8 mouse cellular contexts compared by ENCODE assay signal in genomic region chr10:80180823-80181222, GRCm38 (mm10). TPM values are rescaled to one million over a fixed set of nuclear protein-coding genes. Genes with fewer than 3 reads are reported as not detected.
DNase-seq lines count a peak whose midpoint lies in the region; ATAC-seq lines count a peak whose summit lies in the region.

No protein-coding gene starts in this region.

- no peak for DNase-seq in kidney, adult 8-10 months
- no peak for DNase-seq in forebrain, embryonic 10.5 days (ENCODE audit: extremely low spot score, low spot score)
- DNase-seq in right cerebral cortex, postnatal 4 days = no peak
- DNase-seq in right cerebral cortex, postnatal 25 days = no peak
- no peak for DNase-seq in lung, adult 18-20 months

- peak overlapping the region; percentile 71 for H3K4me2 ChIP-seq in kidney, embryonic 16.5 days (replicated peaks; ENCODE audit: low read depth, low read length)
- peak overlapping the region; percentile 83 for H3K4me2 ChIP-seq in hindbrain, embryonic 15.5 days
- peak overlapping the region; percentile 72 for H3K4me2 ChIP-seq in midbrain, embryonic 15.5 days

- H3K4me3 ChIP-seq in kidney, embryonic 16.5 days (ENCODE audit: low read length) = peak overlapping the region; percentile 53; the same call in 1 of the 2 replicates
- H3K4me3 ChIP-seq in forebrain, embryonic 10.5 days = peak overlapping the region; percentile 92
- H3K4me3 ChIP-seq in hindbrain, embryonic 15.5 days = peak overlapping the region; percentile 83
- peak overlapping the region; percentile 87 for H3K4me3 ChIP-seq in midbrain, embryonic 15.5 days

- H3K27ac ChIP-seq in kidney, embryonic 16.5 days (ENCODE audit: low read length) = no peak overlapping the region
- peak overlapping the region; percentile 90 for H3K27ac ChIP-seq in forebrain, embryonic 10.5 days
- no peak overlapping the region for H3K27ac ChIP-seq in hindbrain, embryonic 15.5 days (replicated peaks)
- peak overlapping the region; percentile 35 for H3K27ac ChIP-seq in midbrain, embryonic 15.5 days

- H3K9ac ChIP-seq in kidney, embryonic 16.5 days (replicated peaks; ENCODE audit: low read length) = peak overlapping the region; percentile 75
- H3K9ac ChIP-seq in hindbrain, embryonic 15.5 days = peak overlapping the region; percentile 81
- H3K9ac ChIP-seq in midbrain, embryonic 15.5 days = peak overlapping the region; percentile 88

- H3K4me1 ChIP-seq in kidney, embryonic 16.5 days (ENCODE audit: insufficient read depth, low read length) = peaks cover 15% of the 10 kb centered on the region
- peaks cover 67% of the 10 kb centered on the region for H3K4me1 ChIP-seq in forebrain, embryonic 10.5 days
- peaks cover 30% of the 10 kb centered on the region for H3K4me1 ChIP-seq in hindbrain, embryonic 15.5 days (replicated peaks)
- H3K4me1 ChIP-seq in midbrain, embryonic 15.5 days = peaks cover 47% of the 10 kb centered on the region

- no peak for ATAC-seq in kidney, embryonic 16.5 days (ENCODE audit: low FRiP score, low TSS enrichment)
- ATAC-seq in hindbrain, embryonic 15.5 days (ENCODE audit: low FRiP score, low read depth) = no peak
- ATAC-seq in midbrain, embryonic 15.5 days (replicated peaks) = no peak

- peaks cover 3% of the 10 kb centered on the region; the same call in 1 of the 2 replicates for H3K36me3 ChIP-seq in kidney, embryonic 16.5 days (ENCODE audit: insufficient read depth, low read length)
- H3K36me3 ChIP-seq in forebrain, embryonic 10.5 days (replicated peaks) = peaks cover 40% of the 10 kb centered on the region
- H3K36me3 ChIP-seq in hindbrain, embryonic 15.5 days = no peaks in the 10 kb centered on the region
- no peaks in the 10 kb centered on the region for H3K36me3 ChIP-seq in midbrain, embryonic 15.5 days (replicated peaks)

- no peaks in the 10 kb centered on the region for H3K9me3 ChIP-seq in kidney, embryonic 16.5 days (ENCODE audit: low read length)
- no peaks in the 10 kb centered on the region for H3K9me3 ChIP-seq in forebrain, embryonic 10.5 days
- H3K9me3 ChIP-seq in hindbrain, embryonic 15.5 days = no peaks in the 10 kb centered on the region
- no peaks in the 10 kb centered on the region for H3K9me3 ChIP-seq in midbrain, embryonic 15.5 days

- H3K27me3 ChIP-seq in kidney, embryonic 16.5 days (ENCODE audit: insufficient read depth, low read length) = no peaks in the 10 kb centered on the region; the same call in 1 of the 2 replicates
- H3K27me3 ChIP-seq in forebrain, embryonic 10.5 days (ENCODE audit: poor library complexity, severe bottlenecking) = peaks cover 43% of the 10 kb centered on the region
- H3K27me3 ChIP-seq in hindbrain, embryonic 15.5 days = no peaks in the 10 kb centered on the region
- H3K27me3 ChIP-seq in midbrain, embryonic 15.5 days (replicated peaks) = no peaks in the 10 kb centered on the region

- 38% methylated on average over 5 of the region's 5 CpGs for WGBS in kidney, embryonic 16.5 days
- WGBS in forebrain, embryonic 10.5 days = 66% methylated on average over 5 of the region's 5 CpGs
- 35% methylated on average over 5 of the region's 5 CpGs for WGBS in hindbrain, embryonic 15.5 days
- 22% methylated on average over 5 of the region's 5 CpGs for WGBS in midbrain, embryonic 15.5 days

RNA-seq across cellular contexts. Expression of gene Efna2, which starts 1.5 kb away (rescaled TPM):
- polyA plus RNA-seq in kidney, embryonic 16.5 days (2015; fragmentation: Nextera tagmentation; extraction: Ambion mirVana) = 11.0 and 11.8 TPM in 2 replicates
- 23.2 and 24.2 TPM in 2 replicates for polyA plus RNA-seq in forebrain, embryonic 10.5 days (2016; fragmentation: Nextera tagmentation; extraction: Ambion mirVana)
- 29.1 and 33.6 TPM in 2 replicates for polyA plus RNA-seq in hindbrain, embryonic 15.5 days (2015; fragmentation: Nextera tagmentation; extraction: Ambion mirVana)
- polyA plus RNA-seq in midbrain, embryonic 15.5 days (2015; fragmentation: Nextera tagmentation; extraction: Ambion mirVana) = 53.4 and 54.6 TPM in 2 replicates

RNA-seq across cellular contexts. Expression of gene 1600002K03Rik, which starts 8.1 kb away (rescaled TPM):
- polyA plus RNA-seq in kidney, embryonic 16.5 days (2015; fragmentation: Nextera tagmentation; extraction: Ambion mirVana) = 15.2 and 15.3 TPM in 2 replicates
- 9.8 and 10.7 TPM in 2 replicates for polyA plus RNA-seq in forebrain, embryonic 10.5 days (2016; fragmentation: Nextera tagmentation; extraction: Ambion mirVana)
- 10.1 and 12.7 TPM in 2 replicates for polyA plus RNA-seq in hindbrain, embryonic 15.5 days (2015; fragmentation: Nextera tagmentation; extraction: Ambion mirVana)
- polyA plus RNA-seq in midbrain, embryonic 15.5 days (2015; fragmentation: Nextera tagmentation; extraction: Ambion mirVana) = 13.3 and 14.7 TPM in 2 replicates

RNA-seq across cellular contexts. Expression of gene Cirbp, which starts 15.0 kb away (rescaled TPM):
- polyA plus RNA-seq in kidney, embryonic 16.5 days (2015; fragmentation: Nextera tagmentation; extraction: Ambion mirVana) = 96.2 and 101 TPM in 2 replicates
- polyA plus RNA-seq in forebrain, embryonic 10.5 days (2016; fragmentation: Nextera tagmentation; extraction: Ambion mirVana) = 90.9 and 116 TPM in 2 replicates
- polyA plus RNA-seq in hindbrain, embryonic 15.5 days (2015; fragmentation: Nextera tagmentation; extraction: Ambion mirVana) = 295 and 319 TPM in 2 replicates
- polyA plus RNA-seq in midbrain, embryonic 15.5 days (2015; fragmentation: Nextera tagmentation; extraction: Ambion mirVana) = 364 and 392 TPM in 2 replicates

RNA-seq across cellular contexts. Expression of gene Midn, which starts 32.8 kb away (rescaled TPM):
- 15.9 and 16.8 TPM in 2 replicates for polyA plus RNA-seq in kidney, embryonic 16.5 days (2015; fragmentation: Nextera tagmentation; extraction: Ambion mirVana)
- 19.1 and 19.8 TPM in 2 replicates for polyA plus RNA-seq in forebrain, embryonic 10.5 days (2016; fragmentation: Nextera tagmentation; extraction: Ambion mirVana)
- 22.6 and 26.0 TPM in 2 replicates for polyA plus RNA-seq in hindbrain, embryonic 15.5 days (2015; fragmentation: Nextera tagmentation; extraction: Ambion mirVana)
- 29.5 and 29.9 TPM in 2 replicates for polyA plus RNA-seq in midbrain, embryonic 15.5 days (2015; fragmentation: Nextera tagmentation; extraction: Ambion mirVana)

RNA-seq across cellular contexts. Expression of gene Cbarp, which starts 40.2 kb away (rescaled TPM):
- polyA plus RNA-seq in kidney, embryonic 16.5 days (2015; fragmentation: Nextera tagmentation; extraction: Ambion mirVana) = 6.4 and 7.3 TPM in 2 replicates
- polyA plus RNA-seq in forebrain, embryonic 10.5 days (2016; fragmentation: Nextera tagmentation; extraction: Ambion mirVana) = 6.8 and 7.3 TPM in 2 replicates
- polyA plus RNA-seq in hindbrain, embryonic 15.5 days (2015; fragmentation: Nextera tagmentation; extraction: Ambion mirVana) = 61.4 and 71.3 TPM in 2 replicates
- 65.7 and 66.9 TPM in 2 replicates for polyA plus RNA-seq in midbrain, embryonic 15.5 days (2015; fragmentation: Nextera tagmentation; extraction: Ambion mirVana)

Comparison
In these comparisons a context has a peak if more than half of its experiments do, and no peak if none do; other contexts are left out.
1. H3K27ac ChIP-seq: peak in forebrain, embryonic 10.5 days (single experiment) and midbrain, embryonic 15.5 days (single experiment); none in kidney, embryonic 16.5 days (single experiment) and hindbrain, embryonic 15.5 days (single experiment).
2. Peak in every context shown above with its lines, with median percentiles within 50 percentile points of each other: H3K4me2 ChIP-seq, H3K4me3 ChIP-seq and H3K9ac ChIP-seq.